Mouse (Mus musculus) mouse trophoblast stem cell (cell line): ENCODE measurements at regions not wholly inside any gene's neighbourhood (a gene's known extent, or its start where the extent isn't known, plus 50 kb on each side); places are given as distances from the start of the nearest gene placed in this dataset.

Experiments
- in situ Hi-C, 2 experiments: fragments of 300-500 bp; cut with MseI, MboI; formaldehyde crosslinking; loops; 2 replicates in 1 of 2; 3 replicates in 1 of 2; pipeline ENCODE4 v1.15.1; 2025

- in situ Hi-C loops = no loop called here
Measured at GRCm38 (mm10) chr17:84129204-84129603, 58.5 kb downstream of the Zfp36l2 start.

DNA sequence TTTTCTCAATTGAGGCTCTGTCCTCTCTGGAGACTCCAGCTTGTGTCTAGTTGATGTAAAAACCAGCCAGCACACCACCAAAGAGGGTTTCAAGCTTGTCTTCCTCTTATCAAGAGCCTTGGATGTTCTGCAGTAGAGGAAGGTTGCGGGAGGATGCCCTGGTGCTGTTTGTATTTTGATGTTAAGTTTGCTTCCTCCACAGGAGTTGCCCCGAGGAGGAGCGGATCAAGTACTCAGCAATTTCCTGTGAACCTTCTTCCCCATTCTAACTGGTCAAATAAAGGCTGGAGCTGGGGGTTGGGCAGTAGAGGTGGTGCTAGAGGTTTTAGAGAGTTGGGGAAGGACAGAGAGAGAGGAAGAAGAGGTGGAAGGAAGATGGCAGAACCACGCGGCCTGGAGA lies 59.5 kb downstream of the Zfp36l2 start:
- in situ Hi-C loops = no loop called here

DNA sequence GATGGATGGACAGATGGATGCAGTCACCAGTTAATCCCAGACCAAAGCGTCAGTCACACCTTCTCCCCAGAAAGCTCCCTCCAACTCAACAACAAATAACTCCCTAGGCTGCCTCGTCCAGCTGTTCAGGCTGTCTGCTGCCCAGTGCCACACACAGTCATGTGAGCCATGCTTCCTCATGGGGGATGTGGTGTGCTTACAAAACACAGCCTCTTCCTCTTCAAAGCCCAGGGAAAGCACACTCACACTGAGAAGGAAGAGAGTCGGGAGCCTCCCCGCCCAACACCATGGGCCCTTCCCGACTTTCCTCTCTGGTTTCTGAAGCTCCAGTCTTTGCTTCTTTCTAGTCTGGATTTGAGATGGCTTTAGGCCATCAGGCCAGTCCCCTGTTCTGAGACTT lies 61.6 kb downstream of the Zfp36l2 start:
- in situ Hi-C loops = no loop called here

- in situ Hi-C loops = no loop called here
Measured at GRCm38 (mm10) chr17:84123161-84123560, 64.6 kb downstream of the Zfp36l2 start.

- in situ Hi-C loops = no loop called here
Measured at GRCm38 (mm10) chr17:84122486-84123131, 65.1 kb downstream of the Zfp36l2 start.

DNA sequence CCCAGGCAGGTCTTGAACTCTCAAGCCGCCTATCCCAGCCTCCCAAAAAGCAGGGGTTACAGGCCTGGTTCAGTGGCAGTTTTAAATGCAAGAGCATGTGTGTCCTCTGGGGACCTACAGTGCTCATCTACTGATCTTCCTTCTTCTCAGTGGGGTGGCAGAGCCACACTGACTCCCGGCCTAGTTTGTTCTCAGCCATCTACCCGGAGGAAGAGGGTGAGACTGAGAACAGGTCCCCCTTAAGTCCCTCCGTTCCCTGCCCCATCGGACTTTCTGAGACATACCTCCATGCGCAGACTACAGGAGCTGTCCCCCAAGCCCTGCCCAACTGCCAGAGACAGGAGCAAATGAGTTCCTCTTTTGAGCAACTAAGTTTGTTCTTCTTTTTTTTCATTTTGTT lies 66.5 kb downstream of the Zfp36l2 start:
- in situ Hi-C loops = no loop called here

DNA sequence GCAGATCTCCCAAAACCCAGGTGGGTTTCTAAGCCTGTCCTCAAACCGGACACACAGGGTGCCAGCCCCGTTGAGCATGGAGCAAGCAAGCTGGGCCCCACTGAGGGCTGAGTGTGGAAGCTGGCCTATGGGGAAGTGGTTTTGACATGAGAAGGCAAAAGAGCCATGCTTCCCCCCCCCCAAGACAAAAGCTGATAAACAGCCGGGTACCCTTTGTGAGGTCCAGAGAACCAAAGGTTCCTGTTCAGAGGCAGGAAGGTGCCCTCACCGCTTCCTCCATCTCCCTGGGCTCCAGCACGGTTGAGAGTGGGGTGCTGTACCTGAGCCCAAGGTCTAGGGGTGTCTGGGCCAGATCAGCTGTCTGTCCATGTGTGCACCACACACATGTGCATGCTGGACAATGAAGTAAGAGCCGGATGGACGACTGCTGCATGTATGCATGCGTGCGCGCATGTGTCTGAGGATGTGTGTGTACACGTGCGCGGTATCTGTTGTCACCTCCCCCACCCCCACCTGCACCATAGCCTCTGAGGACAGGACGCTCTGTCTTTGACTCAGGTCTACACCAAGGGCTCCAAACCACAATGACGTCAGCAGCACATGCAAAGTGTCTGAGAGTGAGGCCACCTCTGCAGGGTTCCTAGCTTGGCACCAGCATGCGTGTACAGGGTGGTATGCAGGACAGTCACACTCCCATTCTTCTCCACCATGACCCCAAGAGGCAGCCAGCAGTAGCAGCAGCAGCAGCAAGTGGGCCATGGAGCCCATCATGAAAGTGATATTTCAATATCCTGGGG lies 68.3 kb downstream of the Zfp36l2 start:
- in situ Hi-C loops = no loop called here

DNA sequence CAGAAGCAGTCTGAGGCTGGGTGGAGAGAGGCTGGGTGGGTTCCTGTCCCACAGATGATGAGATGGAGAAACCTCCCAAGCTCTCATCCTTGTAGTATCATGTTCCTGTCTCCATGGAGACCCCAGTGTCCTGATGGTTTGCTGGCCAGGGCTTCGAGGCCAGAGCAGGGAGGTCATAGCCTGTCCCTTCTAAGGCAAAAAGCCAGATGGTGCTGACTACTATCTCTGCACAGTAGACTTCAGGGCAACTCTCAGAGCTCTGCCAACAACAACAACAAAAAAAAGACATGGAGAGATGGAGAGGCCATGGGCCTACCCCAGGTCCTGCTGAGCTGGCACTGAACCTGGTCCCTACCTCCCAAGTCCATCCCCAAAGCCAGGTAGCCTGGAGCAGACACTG lies 69.0 kb downstream of the Zfp36l2 start:
- in situ Hi-C loops = no loop called here

- in situ Hi-C loops = no loop called here
Measured at GRCm38 (mm10) chr17:84118271-84118670, 69.5 kb downstream of the Zfp36l2 start.

- in situ Hi-C loops = no loop called here
Measured at GRCm38 (mm10) chr17:84117756-84118155, 70.0 kb downstream of the Zfp36l2 start.

DNA sequence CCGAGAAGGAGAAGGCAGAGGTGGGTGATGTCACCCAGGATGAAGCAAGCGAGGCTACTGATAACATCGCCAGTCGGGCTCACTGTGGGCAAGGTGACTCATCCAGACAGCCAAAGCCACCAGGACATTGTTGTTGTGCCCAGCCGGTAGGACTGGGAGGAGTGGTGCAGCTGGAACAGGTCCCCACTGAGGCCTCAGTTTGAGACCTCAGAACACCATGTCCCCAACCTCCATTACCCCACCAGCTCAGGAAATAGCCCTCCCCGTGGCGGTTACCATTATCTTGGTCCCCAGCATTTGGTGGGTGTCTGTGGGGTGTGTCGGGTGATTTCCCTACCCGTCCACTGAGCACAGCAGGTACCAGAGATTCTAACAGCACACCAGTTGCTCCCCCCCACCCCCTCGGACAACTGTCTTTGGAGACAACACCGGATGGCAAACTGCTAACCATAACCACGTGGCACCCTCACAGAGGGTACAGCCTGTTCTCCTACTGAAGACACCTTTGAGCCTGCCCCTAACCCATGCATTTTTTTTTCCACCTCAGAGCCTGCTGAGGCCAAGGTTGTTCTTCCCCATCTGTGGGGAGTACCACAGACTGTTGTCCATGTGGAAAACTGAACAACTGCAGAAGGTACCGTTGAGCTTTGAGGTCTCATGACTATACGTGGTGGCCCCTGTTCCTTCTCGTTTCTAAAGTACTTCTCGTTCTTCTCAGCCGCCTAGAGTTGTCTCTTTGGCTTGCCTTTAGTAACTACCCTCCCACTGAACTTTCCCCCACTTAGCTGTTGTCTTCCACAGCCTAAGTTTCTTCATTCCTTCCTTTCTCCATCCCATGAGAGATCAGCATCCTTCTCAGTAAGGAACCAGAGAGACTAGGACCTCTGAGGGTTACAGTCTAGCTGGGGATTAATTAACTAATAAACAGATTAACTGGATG lies 71.1 kb downstream of the Zfp36l2 start:
- in situ Hi-C loops = no loop called here

GRCm38 (mm10) chr17:84115957-84116339 lies 71.8 kb downstream of the Zfp36l2 start:
- in situ Hi-C loops = no loop called here

DNA sequence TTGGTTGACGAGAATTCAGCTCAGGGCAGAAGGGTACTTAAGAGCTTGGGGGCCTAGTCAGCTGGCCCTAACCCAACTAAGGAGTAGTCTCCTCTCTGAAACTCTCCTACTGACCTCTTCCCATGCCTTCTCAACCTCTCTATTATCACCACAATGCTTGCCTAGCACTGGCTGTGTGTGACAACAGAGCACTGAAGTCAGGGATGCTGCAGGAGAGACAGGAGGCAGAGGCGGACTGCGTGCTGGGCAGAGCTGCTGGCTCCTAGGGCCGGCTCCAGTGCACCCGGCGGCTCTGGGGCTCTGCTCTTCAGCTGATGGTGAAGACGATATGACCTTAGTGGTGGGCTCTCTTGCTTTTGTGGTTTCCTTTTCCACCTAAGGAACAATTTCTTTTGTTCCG lies 72.6 kb downstream of the Zfp36l2 start:
- in situ Hi-C loops = no loop called here

GRCm38 (mm10) chr17:84114279-84114994 lies 73.3 kb downstream of the Zfp36l2 start:
- in situ Hi-C loops = loop anchor here (5.0 kb wide), 2 partner anchors 68 to 78 kb away; no protein-coding TSS in a partner anchor

GRCm38 (mm10) chr17:84113608-84114278 lies 74.0 kb downstream of the Zfp36l2 start:
- in situ Hi-C loops = loop anchor here (5.0 kb wide), 2 partner anchors 69 to 79 kb away; no protein-coding TSS in a partner anchor

- in situ Hi-C loops = loop anchor here (5.0 kb wide), 2 partner anchors 70 to 80 kb away; no protein-coding TSS in a partner anchor
Measured at GRCm38 (mm10) chr17:84112411-84113031, 75.2 kb downstream of the Zfp36l2 start.

GRCm38 (mm10) chr17:84111787-84112370 lies 75.9 kb downstream of the Zfp36l2 start:
- in situ Hi-C loops = loop anchor here (5.0 kb wide), 2 partner anchors 70 to 80 kb away; no protein-coding TSS in a partner anchor

GRCm38 (mm10) chr17:84110945-84111344 lies 76.8 kb downstream of the Zfp36l2 start:
- in situ Hi-C loops = loop anchor here (5.0 kb wide), 2 partner anchors 71 to 81 kb away; no protein-coding TSS in a partner anchor

- in situ Hi-C loops = loop anchor here (5.0 kb wide), 2 partner anchors 72 to 82 kb away; no protein-coding TSS in a partner anchor
Measured at GRCm38 (mm10) chr17:84110000-84110695, 77.6 kb downstream of the Zfp36l2 start.
